Mouse (Mus musculus) WW6 (cell line): Measurements from ENCODE around the gene Kcnh1.

Source experiments
- DNase-seq: peaks from one replicate; pipeline ENCODE4 v3.0.0-alpha.2; 2013; ENCODE audit warnings: low read depth, low spot score

The Kcnh1 gene

GRCm38 (mm10) chr1:192522376-192523178 lies 332.0 kb downstream of the Kcnh1 start:
- DNase-seq, result no peak

DNA sequence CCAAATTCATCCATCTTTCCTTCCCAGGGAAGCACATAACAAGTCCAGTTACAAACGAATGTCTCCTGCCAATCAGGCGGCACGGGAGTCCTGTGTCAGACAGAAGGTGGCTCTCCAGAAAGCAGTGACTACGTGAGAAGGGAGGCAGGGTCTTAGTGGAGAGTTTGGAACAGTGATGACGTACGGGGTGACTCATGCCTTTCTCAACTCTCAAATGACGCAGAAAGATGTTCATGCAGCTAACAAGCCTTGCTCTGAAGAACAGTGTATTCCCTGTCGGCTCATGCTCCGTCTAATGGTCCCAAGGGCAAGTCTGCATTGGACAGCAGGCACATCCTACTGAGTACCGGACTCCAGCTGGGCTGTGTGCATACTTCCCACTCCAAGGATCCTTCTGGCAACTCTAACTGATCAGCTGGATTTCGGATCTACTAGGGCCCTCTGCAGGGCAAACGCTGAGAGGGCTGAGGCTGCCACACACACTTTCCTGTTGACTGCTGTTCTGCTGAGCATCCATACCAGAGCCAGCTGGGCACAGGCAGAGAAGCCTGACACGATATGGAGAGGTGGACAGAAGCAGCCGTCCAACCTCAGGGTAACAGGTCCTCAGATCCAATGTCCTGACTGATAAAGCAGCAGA lies 335.3 kb downstream of the Kcnh1 start:
- DNase-seq, result no peak

GRCm38 (mm10) chr1:192531490-192532146 lies 341.0 kb downstream of the Kcnh1 start:
- DNase-seq, result no peak

GRCm38 (mm10) chr1:192532212-192532611 lies 341.6 kb downstream of the Kcnh1 start:
- no peak for DNase-seq

DNA sequence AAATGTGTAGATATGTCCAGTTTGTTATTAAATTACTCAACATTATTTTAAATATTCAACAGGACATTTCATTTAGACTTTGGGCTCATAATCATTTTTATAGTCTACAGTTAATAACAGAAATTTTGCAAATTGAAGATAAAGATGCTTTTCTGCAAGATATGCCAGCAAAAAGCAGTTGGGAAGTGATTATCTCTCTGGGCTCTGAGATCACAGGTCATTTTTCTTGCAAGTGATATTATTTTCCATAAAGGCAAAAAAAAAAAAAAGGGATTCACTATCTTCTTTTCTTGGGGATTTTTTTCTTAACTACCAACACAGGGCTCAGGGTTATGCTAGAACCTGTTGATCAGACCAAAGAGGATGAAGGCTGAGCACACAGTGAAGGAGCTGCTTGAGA lies 342.4 kb downstream of the Kcnh1 start:
- DNase-seq, result no peak

GRCm38 (mm10) chr1:192536440-192536839 lies 345.9 kb downstream of the Kcnh1 start:
- DNase-seq, result no peak

DNA sequence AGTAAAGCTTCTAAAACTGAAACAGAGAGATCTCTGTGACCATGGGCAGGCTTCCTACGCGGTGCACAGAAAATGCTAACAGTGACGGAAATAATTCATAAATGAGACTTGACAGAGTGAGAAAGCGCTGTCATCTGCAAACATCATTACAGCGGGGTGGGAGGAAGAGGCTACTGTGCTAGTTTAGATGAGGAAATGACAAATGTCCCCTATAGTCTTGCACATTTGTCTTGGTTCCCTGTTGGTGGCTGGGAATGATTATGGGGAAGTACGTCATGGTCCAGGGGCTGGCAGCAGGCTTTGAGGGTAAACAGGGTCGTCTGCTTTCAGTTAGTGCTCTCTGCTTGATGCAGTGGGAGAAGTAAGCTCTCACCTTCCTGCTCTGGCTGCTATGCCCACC lies 346.6 kb downstream of the Kcnh1 start:
- no peak for DNase-seq

DNA sequence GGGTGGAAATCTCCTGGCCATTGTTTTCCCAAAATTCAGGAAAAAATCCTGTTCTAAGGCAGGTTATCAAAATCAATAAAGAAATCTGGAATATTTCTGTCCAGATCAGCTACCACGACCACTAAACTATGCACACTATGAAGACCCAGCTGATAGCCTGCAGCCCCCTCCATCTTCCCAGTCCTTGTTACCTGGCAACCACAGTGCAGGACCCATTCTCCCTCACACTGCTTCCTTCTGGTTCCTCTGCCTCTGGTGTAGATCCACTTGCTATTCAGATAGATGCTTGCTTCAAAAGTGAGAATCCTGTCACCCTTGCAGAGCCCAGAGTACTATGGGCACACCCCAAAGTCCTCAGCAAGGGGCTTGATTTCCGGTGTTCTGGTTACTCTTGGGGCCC lies 351.5 kb downstream of the Kcnh1 start:
- DNase-seq, result no peak

DNA sequence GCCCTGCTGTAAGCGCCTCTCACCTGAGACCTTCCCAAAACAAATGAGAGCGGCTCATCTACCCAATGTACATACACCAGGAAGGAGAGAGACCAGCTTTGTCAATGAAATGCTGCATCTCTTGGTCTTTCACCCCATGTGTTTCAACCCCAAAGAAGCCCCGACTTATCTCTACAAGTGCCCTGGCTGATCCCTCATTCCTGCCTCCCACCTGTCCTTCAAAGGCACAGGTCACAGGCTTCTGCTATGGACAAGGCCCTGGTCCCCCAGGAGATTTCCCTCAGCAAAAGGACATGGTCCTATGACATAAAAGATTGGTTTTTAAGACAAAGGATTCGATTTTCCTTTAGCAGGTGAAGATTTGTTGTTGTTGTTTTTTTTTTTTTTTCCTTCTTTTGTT lies 353.1 kb downstream of the Kcnh1 start:
- no peak for DNase-seq

- no peak for DNase-seq
Measured at GRCm38 (mm10) chr1:192544091-192544490, 353.5 kb downstream of the Kcnh1 start.

GRCm38 (mm10) chr1:192544901-192545300 lies 354.3 kb downstream of the Kcnh1 start:
- DNase-seq, result no peak

DNA sequence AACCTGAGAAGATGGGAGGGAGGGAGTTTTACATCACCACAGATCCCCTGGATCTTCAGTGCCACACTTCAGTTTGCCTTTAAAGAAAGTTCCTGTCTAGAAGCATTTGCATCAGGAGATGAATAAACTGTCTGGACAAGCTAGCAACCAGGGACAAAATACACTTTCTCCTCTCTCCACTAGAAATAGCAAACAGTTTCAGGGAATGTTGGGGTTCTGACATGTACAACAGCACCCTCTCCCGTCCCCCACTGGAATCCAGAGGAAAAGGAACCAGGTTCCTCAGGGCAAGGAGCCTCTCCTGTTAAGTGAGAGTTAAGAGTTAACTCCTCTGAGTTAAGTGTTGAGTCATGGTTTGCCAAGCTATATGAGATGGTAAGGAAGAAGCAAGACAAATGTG lies 356.3 kb downstream of the Kcnh1 start:
- DNase-seq, result no peak

- DNase-seq, result no peak
Measured at GRCm38 (mm10) chr1:192550561-192550960, 360.0 kb downstream of the Kcnh1 start.

- DNase-seq, result no peak
Measured at GRCm38 (mm10) chr1:192555516-192555915, 364.9 kb downstream of the Kcnh1 start.

DNA sequence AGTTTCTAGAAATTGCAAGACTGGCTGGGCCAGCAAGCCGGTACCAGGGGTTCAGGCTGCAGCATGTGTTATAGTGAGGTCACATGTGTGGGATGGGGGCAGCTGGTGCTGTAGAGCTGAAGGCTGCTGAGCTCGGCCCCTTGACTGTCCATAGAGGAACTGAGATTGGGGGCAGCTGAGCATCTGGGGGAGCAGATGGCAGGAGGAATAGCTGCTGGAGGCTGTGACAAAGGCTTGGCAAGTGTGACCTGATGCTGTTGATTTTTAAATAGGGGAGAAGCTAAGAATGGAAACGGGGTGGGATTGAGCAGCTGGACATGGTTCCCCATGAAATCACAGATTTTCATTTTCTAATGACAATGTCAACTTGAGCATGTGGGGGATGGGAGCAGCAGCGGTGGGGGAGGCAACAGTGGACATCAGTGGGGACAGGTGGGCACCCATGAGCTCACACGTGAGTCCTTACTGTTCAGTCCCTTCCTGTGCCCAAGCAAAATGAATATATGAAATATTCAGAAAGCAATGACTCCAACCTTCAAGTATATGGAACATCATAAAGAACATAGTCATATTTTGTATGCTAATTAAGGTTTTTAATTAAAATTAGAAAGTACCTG lies 367.5 kb downstream of the Kcnh1 start:
- no peak for DNase-seq

- DNase-seq, result no peak
Measured at GRCm38 (mm10) chr1:192559341-192559740, 368.8 kb downstream of the Kcnh1 start.
